Mouse (Mus musculus) spleen, adult 2 months (tissue): ENCODE results near the gene Nkain1.

Source experiments
- CTCF ChIP-seq: fragments of 200-500 bp; IDR thresholded peaks from 2 replicates; pipeline ENCODE4 v1.5.1; 2011; ENCODE audit warnings: mild to moderate bottlenecking, inconsistent platforms; ENCODE audit not compliant: insufficient read depth, insufficient read length, insufficient replicate concordance; ENCODE audit errors: extremely low read depth
- POLR2A ChIP-seq: fragments of 200-500 bp; IDR thresholded peaks from 2 replicates; pipeline ENCODE4 v1.6.1; 2011; ENCODE audit warnings: low read depth, low read length, inconsistent platforms

GRCm38 (mm10) chr4:130539706-130540105 lies 34.3 kb downstream of the Nkain1 start:
- TF ChIP-seq CTCF (no peak), POLR2A (no peak)
